Mouse (Mus musculus) MEL (cell line): ENCODE measurements around the gene Cog4. TPM values are rescaled to one million over a fixed set of nuclear protein-coding genes. Genes with fewer than 3 reads are reported as not detected.

Source experiments
- ELF1 ChIP-seq: IDR thresholded peaks from 2 replicates; pipeline ENCODE4 v1.6.1; 2014; ENCODE audit warnings: low read depth, mild to moderate bottlenecking, inconsistent platforms, low read length, improper control_type of control experiment, moderate library complexity
- NELFE ChIP-seq: IDR thresholded peaks from 2 replicates; pipeline ENCODE4 v1.6.1; 2011; ENCODE audit warnings: low read depth, low read length, improper control_type of control experiment
- SIN3A ChIP-seq: IDR thresholded peaks from 2 replicates; pipeline ENCODE4 v1.6.1; 2012; ENCODE audit warnings: low read length, improper control_type of control experiment, inconsistent platforms
- TAL1 ChIP-seq: IDR thresholded peaks from 2 replicates; pipeline ENCODE4 v1.6.1; 2012; ENCODE audit warnings: mild to moderate bottlenecking, inconsistent platforms, low read length, moderate library complexity, mixed read lengths
- polyA plus RNA-seq, 2 experiments: library from polyadenylated mRNA; stranded (reverse) in 1 of 2; unstranded in 1 of 2; fragments of >175 nt in 1 of 2; fragments of >200 nt in 1 of 2; gene quantifications; 2 replicates each; pipeline versions ENCODE4 v1.2.1 to v1.2.4; 2012; ENCODE audit warnings: low replicate concordance in 2 of 2, low read depth in 1 of 2; ENCODE audit not compliant: insufficient read length in 2 of 2, insufficient read depth in 1 of 2, missing spikeins in 1 of 2
- total RNA-seq: library from RNA; depleted of rRNA; stranded (reverse); fragments of 300-350 nt; gene quantifications from 2 replicates; pipeline ENCODE4 v1.2.3, GENCODE M21; 2012; rRNA removed

The Cog4 gene
- total and polyA plus RNA-seq, 3 experiments: 32.1 to 35.3 TPM; not detected in 1

GRCm38 (mm10) chr8:110931176-110931939 is 85.0 kb downstream of the Cog4 start (continued):
- TF ChIP-seq TAL1 (peak; percentile 68), ELF1 (no peak), NELFE (0 out of 2 replicates have a peak, but pooled peaks have one; percentile 30), SIN3A (peak; percentile 49)

Other genes starting within 250 kb of the Cog4 start
- gene Vac14, start 228.0 kb upstream of the Cog4 start, total RNA-seq: 31.1 and 31.7 TPM in 2 replicates
- gene Vac14, start 228.0 kb upstream of the Cog4 start, polyA plus RNA-seq: 10 to 100 TPM in 1 of 2 experiments, not detected in 1; 86.0 TPM
- 0.62 and 1.2 TPM in 2 replicates for gene Mtss1l, start 125.1 kb upstream of the Cog4 start, total RNA-seq
- 1 to 10 TPM in 1 of 2 experiments, not detected in 1; 4.3 TPM for gene Mtss1l, start 125.1 kb upstream of the Cog4 start, polyA plus RNA-seq
- 0.12 and 0.26 TPM in 2 replicates for gene Il34, start 40.7 kb upstream of the Cog4 start, total RNA-seq
- under 1 TPM in 1 of 2 experiments, not detected in 1; 0.18 TPM for gene Il34, start 40.7 kb upstream of the Cog4 start, polyA plus RNA-seq
- 150 and 170 TPM in 2 replicates for gene Sf3b3, start 187 bp downstream of the Cog4 start, total RNA-seq
- 100 to 1,000 TPM; 167 to 224 TPM for gene Sf3b3, start 187 bp downstream of the Cog4 start, polyA plus RNA-seq
- gene Fuk, start 55.9 kb downstream of the Cog4 start, total RNA-seq: 8.3 and 9.1 TPM in 2 replicates
- 10 to 100 TPM in 1 of 2 experiments, not detected in 1; 10.6 TPM for gene Fuk, start 55.9 kb downstream of the Cog4 start, polyA plus RNA-seq
- gene St3gal2, start 73.3 kb downstream of the Cog4 start, total RNA-seq: 4.0 and 5.2 TPM in 2 replicates
- 10 to 100 TPM in 1 of 2 experiments, not detected in 1; 18.0 TPM for gene St3gal2, start 73.3 kb downstream of the Cog4 start, polyA plus RNA-seq
- 17.0 and 17.3 TPM in 2 replicates for gene Ddx19a, start 151.2 kb downstream of the Cog4 start, total RNA-seq
- gene Ddx19a, start 151.2 kb downstream of the Cog4 start, polyA plus RNA-seq: 100 to 1,000 TPM in 1 of 2 experiments, 10 to 100 TPM in 1; 59.0 to 168 TPM
- gene Ddx19b, start 185.2 kb downstream of the Cog4 start, total RNA-seq: 17.8 and 18.1 TPM in 2 replicates
- 100 to 1,000 TPM in 1 of 2 experiments, 10 to 100 TPM in 1; 18.6 to 112 TPM for gene Ddx19b, start 185.2 kb downstream of the Cog4 start, polyA plus RNA-seq
- 106 and 132 TPM in 2 replicates for gene Aars, start 186.5 kb downstream of the Cog4 start, total RNA-seq
- 100 to 1,000 TPM in 1 of 2 experiments, 10 to 100 TPM in 1; 25.1 to 162 TPM for gene Aars, start 186.5 kb downstream of the Cog4 start, polyA plus RNA-seq
- 19.2 and 26.4 TPM in 2 replicates for gene Exosc6, start 209.7 kb downstream of the Cog4 start, total RNA-seq
- gene Exosc6, start 209.7 kb downstream of the Cog4 start, polyA plus RNA-seq: 1 to 10 TPM in 1 of 2 experiments, not detected in 1; 8.0 TPM
- gene Clec18a, start 245.8 kb downstream of the Cog4 start, total RNA-seq: not detected in 2 replicates
- not detected for gene Clec18a, start 245.8 kb downstream of the Cog4 start, polyA plus RNA-seq
- gene Pdpr, start 248.0 kb downstream of the Cog4 start, total RNA-seq: 13.0 and 13.5 TPM in 2 replicates
- 10 to 100 TPM in 1 of 2 experiments, not detected in 1; 13.4 TPM for gene Pdpr, start 248.0 kb downstream of the Cog4 start, polyA plus RNA-seq